Mouse (Mus musculus): ENCODE measurements at regions not wholly inside any gene's neighbourhood (a gene's known extent, or its start where the extent isn't known, plus 50 kb on each side); places are given as distances from the start of the nearest gene placed in this dataset.

- no peaks in the 10 kb centered on the region for H3K4me1 ChIP-seq (ENCODE audit: insufficient read depth)
- H3K4me2 ChIP-seq (ENCODE audit: low read depth) = no peak overlapping the region
- H3K27ac ChIP-seq (ENCODE audit: low read depth, low read length) = no peak overlapping the region
- no peak for TF ChIP-seq CTCF (IDR thresholded peaks at IDR 0.05; ENCODE audit: low read depth)
- 92% methylated on average over 4 of the region's 4 CpGs for WGBS
- ATAC-seq = no peak
- H3K9me3 ChIP-seq (ENCODE audit: low read length) = no peaks in the 10 kb centered on the region
- no peak overlapping the region for H3K9ac ChIP-seq
- DNase-seq = no peak
- H3K27me3 ChIP-seq (ENCODE audit: insufficient read depth, low read length) = no peaks in the 10 kb centered on the region
- H3K36me3 ChIP-seq (ENCODE audit: insufficient read depth) = no peaks in the 10 kb centered on the region
- no peak overlapping the region for H3K4me3 ChIP-seq (ENCODE audit: low read depth, low read length)
Observed at GRCm38 (mm10) chr13:83824926-83825325, 321.1 kb downstream of the Mef2c start.

GRCm38 (mm10) chr13:83826841-83827463 is 323.1 kb downstream of the Mef2c start:
- 43% methylated on average over 4 of the region's 4 CpGs for WGBS
- DNase-seq (no peak), ATAC-seq (no peak)
- H3K4me3 ChIP-seq (ENCODE audit: low read depth, low read length) = no peak overlapping the region
- H3K9ac ChIP-seq = no peak overlapping the region
- no peaks in the 10 kb centered on the region for H3K4me1 ChIP-seq (ENCODE audit: insufficient read depth)
- no peaks in the 10 kb centered on the region for H3K27me3 ChIP-seq (ENCODE audit: insufficient read depth, low read length)
- TF ChIP-seq CTCF (IDR thresholded peaks at IDR 0.05; ENCODE audit: low read depth) = no peak
- no peak overlapping the region for H3K27ac ChIP-seq (ENCODE audit: low read depth, low read length)
- no peaks in the 10 kb centered on the region for H3K36me3 ChIP-seq (ENCODE audit: insufficient read depth)
- no peaks in the 10 kb centered on the region for H3K9me3 ChIP-seq (ENCODE audit: low read length)
- no peak overlapping the region for H3K4me2 ChIP-seq (ENCODE audit: low read depth)

- Histone ChIP-seq H3K4me1 (ENCODE audit: insufficient read depth) (peaks cover 12% of the 10 kb centered on the region; the same call in 1 of the 2 replicates), H3K4me3 (ENCODE audit: low read depth, low read length) (no peak overlapping the region), H3K4me2 (ENCODE audit: low read depth) (peak overlapping the region; percentile 15), H3K9ac (0 out of 2 replicates have a peak overlapping the region, but pooled peaks have one; percentile 19), H3K9me3 (ENCODE audit: low read length) (no peaks in the 10 kb centered on the region), H3K27ac (ENCODE audit: low read depth, low read length) (peak overlapping the region; percentile 82), H3K27me3 (ENCODE audit: insufficient read depth, low read length) (no peaks in the 10 kb centered on the region), H3K36me3 (ENCODE audit: insufficient read depth) (no peaks in the 10 kb centered on the region)
- DNase-seq (peak; percentile 61), ATAC-seq (no peak)
- no peak for TF ChIP-seq CTCF (IDR thresholded peaks at IDR 0.05; ENCODE audit: low read depth)
- 26% methylated on average over 6 of the region's 6 CpGs for WGBS
Observed at GRCm38 (mm10) chr13:83865932-83866685, 356.0 kb upstream of the Tmem161b start.

GRCm38 (mm10) chr13:83867211-83867610 is 354.9 kb upstream of the Tmem161b start:
- no peaks in the 10 kb centered on the region for H3K9me3 ChIP-seq (ENCODE audit: low read length)
- H3K36me3 ChIP-seq (ENCODE audit: insufficient read depth) = no peaks in the 10 kb centered on the region
- DNase-seq (peak; percentile 35), ATAC-seq (no peak)
- no peak overlapping the region for H3K4me3 ChIP-seq (ENCODE audit: low read depth, low read length)
- H3K4me2 ChIP-seq (ENCODE audit: low read depth) = no peak overlapping the region
- WGBS = 52% methylated on average over 1 of the region's 1 CpGs
- H3K9ac ChIP-seq = no peak overlapping the region
- TF ChIP-seq CTCF (IDR thresholded peaks at IDR 0.05; ENCODE audit: low read depth) = no peak
- peak overlapping the region; percentile 59; the same call in 1 of the 2 replicates for H3K27ac ChIP-seq (ENCODE audit: low read depth, low read length)
- H3K4me1 ChIP-seq (ENCODE audit: insufficient read depth) = peaks cover 12% of the 10 kb centered on the region; the same call in 1 of the 2 replicates
- no peaks in the 10 kb centered on the region for H3K27me3 ChIP-seq (ENCODE audit: insufficient read depth, low read length)

GRCm38 (mm10) chr13:83867831-83868473 is 354.1 kb upstream of the Tmem161b start:
- no peaks in the 10 kb centered on the region for H3K9me3 ChIP-seq (ENCODE audit: low read length)
- no peaks in the 10 kb centered on the region for H3K36me3 ChIP-seq (ENCODE audit: insufficient read depth)
- 30% methylated on average over 4 of the region's 4 CpGs for WGBS
- H3K4me2 ChIP-seq (ENCODE audit: low read depth) = no peak overlapping the region
- no peak for TF ChIP-seq CTCF (IDR thresholded peaks at IDR 0.05; ENCODE audit: low read depth)
- no peak overlapping the region for H3K9ac ChIP-seq
- peak; percentile 64 for DNase-seq
- H3K4me1 ChIP-seq (ENCODE audit: insufficient read depth) = peaks cover 12% of the 10 kb centered on the region; the same call in 1 of the 2 replicates
- H3K4me3 ChIP-seq (ENCODE audit: low read depth, low read length) = no peak overlapping the region
- H3K27ac ChIP-seq (ENCODE audit: low read depth, low read length) = peak overlapping the region; percentile 84
- no peaks in the 10 kb centered on the region for H3K27me3 ChIP-seq (ENCODE audit: insufficient read depth, low read length)
- peak; percentile 64 for ATAC-seq

- peak overlapping the region; percentile 28; the same call in 1 of the 2 replicates for H3K9ac ChIP-seq
- DNase-seq (peak; percentile 85), ATAC-seq (peak; percentile 83)
- no peak overlapping the region for H3K4me3 ChIP-seq (ENCODE audit: low read depth, low read length)
- no peak for TF ChIP-seq CTCF (IDR thresholded peaks at IDR 0.05; ENCODE audit: low read depth)
- H3K27ac ChIP-seq (ENCODE audit: low read depth, low read length) = peak overlapping the region; percentile 82
- no peaks in the 10 kb centered on the region for H3K27me3 ChIP-seq (ENCODE audit: insufficient read depth, low read length)
- H3K9me3 ChIP-seq (ENCODE audit: low read length) = no peaks in the 10 kb centered on the region
- 12% methylated on average over 4 of the region's 4 CpGs for WGBS
- no peak overlapping the region for H3K4me2 ChIP-seq (ENCODE audit: low read depth)
- peaks cover 12% of the 10 kb centered on the region; the same call in 1 of the 2 replicates for H3K4me1 ChIP-seq (ENCODE audit: insufficient read depth)
- no peaks in the 10 kb centered on the region for H3K36me3 ChIP-seq (ENCODE audit: insufficient read depth)
Observed at GRCm38 (mm10) chr13:83868922-83869321, 353.2 kb upstream of the Tmem161b start.

All from forebrain, postnatal 0 days (tissue).